Mouse (Mus musculus) cerebellum, postnatal 10 days (tissue): ENCODE results near the gene Draxin.
A peak's percentile ranks its signal among the peaks of the same experiment; 100 is the strongest.
"Not testable (repeated sequence)": the region's sequence is repeated elsewhere in the genome, so short reads cannot be mapped to it uniquely, and the experiment has no call there.

Experiments
- DNase-seq, 2 experiments: peaks; one replicate each; pipeline ENCODE4 v3.0.0; 2021; ENCODE audit warnings: mixed read lengths in 2 of 2

The Draxin gene

GRCm38 (mm10) chr4:148130561-148131413, at the start of gene Draxin:
Gene Draxin (minus strand): TSS chr4:148130698.
- DNase-seq, result peak; percentile 88 to 94

GRCm38 (mm10) chr4:148177716-148178115, 47.2 kb upstream of the Draxin start:
- DNase-seq, result no peak

GRCm38 (mm10) chr4:148176603-148177002, 46.1 kb upstream of the Draxin start:
- DNase-seq, result not testable (repeated sequence)

- DNase-seq, result peak in 1 of 2 experiments; percentile 42
These were observed 44.0 kb upstream of the Draxin start for GRCm38 (mm10) chr4:148174495-148174862.

- DNase-seq, result peak; percentile 71 to 76
These were observed 43.5 kb upstream of the Draxin start for GRCm38 (mm10) chr4:148173811-148174494.

GRCm38 (mm10) chr4:148171261-148171660, 40.8 kb upstream of the Draxin start:
- DNase-seq, result no peak

GRCm38 (mm10) chr4:148170842-148171241, 40.3 kb upstream of the Draxin start:
- peak; percentile 75 to 84 for DNase-seq

GRCm38 (mm10) chr4:148169586-148169985, 39.1 kb upstream of the Draxin start:
- peak in 1 of 2 experiments; percentile 14 for DNase-seq

- DNase-seq, result peak; percentile 87 to 89
These were observed 37.8 kb upstream of the Draxin start for GRCm38 (mm10) chr4:148168287-148168686.

- DNase-seq, result peak; percentile 90 to 92
These were observed 36.5 kb upstream of the Draxin start for GRCm38 (mm10) chr4:148166986-148167385.

- peak; percentile 77 to 86 for DNase-seq
These were observed 35.9 kb upstream of the Draxin start for GRCm38 (mm10) chr4:148166431-148166830.

GRCm38 (mm10) chr4:148165551-148165950, 35.1 kb upstream of the Draxin start:
- DNase-seq, result peak in 1 of 2 experiments; percentile 51

GRCm38 (mm10) chr4:148164461-148164860, 34.0 kb upstream of the Draxin start:
- no peak for DNase-seq

- peak; percentile 78 to 85 for DNase-seq
These were observed 33.5 kb upstream of the Draxin start for GRCm38 (mm10) chr4:148164002-148164439.

- DNase-seq, result peak; percentile 70 to 72
These were observed 30.2 kb upstream of the Draxin start, which contains the start of the genes Fbxo44 and Fbxo2 for GRCm38 (mm10) chr4:148160436-148161390. Gene Fbxo44 (minus strand): TSS chr4:148160482. Gene Fbxo2 (plus strand): TSS chr4:148160621.

GRCm38 (mm10) chr4:148159544-148160435, 29.3 kb upstream of the Draxin start:
- DNase-seq, result peak; percentile 98

- DNase-seq, result peak; percentile 75 to 80
These were observed 28.2 kb upstream of the Draxin start for GRCm38 (mm10) chr4:148158436-148159348.

GRCm38 (mm10) chr4:148154982-148155381, 24.5 kb upstream of the Draxin start:
- peak; percentile 79 to 90 for DNase-seq

- no peak for DNase-seq
These were observed 23.5 kb upstream of the Draxin start for GRCm38 (mm10) chr4:148154006-148154405.

- no peak for DNase-seq
These were observed 22.0 kb upstream of the Draxin start for GRCm38 (mm10) chr4:148152547-148152946.
